Mouse (Mus musculus) stomach, postnatal 0 days (tissue): Measurements from ENCODE around the gene Prph. TPM values are rescaled to one million over a fixed set of nuclear protein-coding genes. Genes with fewer than 3 reads are reported as not detected.

Source experiments
- ATAC-seq: fragments of 200-750 bp; cut with Nextera tagmentation; 2 replicates; pipeline ENCODE4 v1.8.0; 2017; ENCODE audit not compliant: low FRiP score, low TSS enrichment
- DNase-seq: peaks from one replicate; pipeline ENCODE4 v3.0.0-alpha.2; 2016; ENCODE audit warnings: low spot score
- H3K27ac ChIP-seq: fragments of 300-500 bp; sonication (generic); replicated peaks from 2 replicates; pipeline ENCODE4 v1.5.1; 2014; ENCODE audit warnings: mild to moderate bottlenecking, control low read depth
- H3K27me3 ChIP-seq: fragments of 300-500 bp; sonication (generic); 2 replicates; pipeline ENCODE4 v1.6.1; 2014; ENCODE audit warnings: low read length; ENCODE audit not compliant: control insufficient read depth, insufficient read depth
- H3K36me3 ChIP-seq: fragments of 300-500 bp; sonication (generic); 2 replicates; pipeline ENCODE4 v1.6.1; 2014; ENCODE audit warnings: low read length, mixed read lengths; ENCODE audit not compliant: control insufficient read depth, insufficient read depth
- H3K4me1 ChIP-seq: fragments of 300-500 bp; sonication (generic); replicated peaks from 2 replicates; pipeline ENCODE4 v1.6.1; 2014; ENCODE audit warnings: antibody characterized with exemption; ENCODE audit not compliant: control insufficient read depth, insufficient read depth
- H3K4me2 ChIP-seq: fragments of 300-500 bp; sonication (generic); replicated peaks from 2 replicates; pipeline ENCODE4 v1.6.1; 2014; ENCODE audit warnings: low read depth, mild to moderate bottlenecking, control low read depth, moderate library complexity
- H3K4me3 ChIP-seq: fragments of 300-500 bp; sonication (generic); 2 replicates; pipeline ENCODE4 v1.5.1; 2014; ENCODE audit warnings: low read depth, low read length, control low read depth
- H3K9ac ChIP-seq: fragments of 300-500 bp; sonication (generic); 2 replicates; pipeline ENCODE4 v1.6.1; 2014; ENCODE audit warnings: mild to moderate bottlenecking, low read length, control low read depth, mixed read lengths
- H3K9me3 ChIP-seq: fragments of 300-500 bp; sonication (generic); 2 replicates; pipeline ENCODE4 v1.6.1; 2016; ENCODE audit warnings: low read length; ENCODE audit not compliant: control insufficient read depth
- CTCF ChIP-seq: IDR thresholded peaks from 2 replicates; pipeline ENCODE4 v1.5.1; 2016; ENCODE audit warnings: antibody characterized with exemption, low read depth, mild to moderate bottlenecking, moderate library complexity
- EP300 ChIP-seq: optimal IDR thresholded peaks from 2 replicates; pipeline ENCODE3; 2016; ENCODE audit warnings: antibody characterized with exemption
- whole genome bisulfite sequencing: fragments of 180-500 bp; shearing (Covaris S2); extraction: QIAGEN DNeasy Blood & Tissue Kit; methylation state at CpG from one replicate; pipeline ENCODE4 v1.1.7; 2014; 5-methylcytosine and 5-hydroxymethylcytosine counted together
- polyA plus RNA-seq: library from polyadenylated mRNA; unstranded; fragments of >200 nt; fragmentation: Nextera tagmentation; extraction: Ambion mirVana; gene quantifications from 2 replicates; pipeline ENCODE4 v1.2.1, GENCODE M21; 2015

Gene Prph
- polyA plus RNA-seq, 1 experiment from 2014 or later = 25.7 TPM

DNA sequence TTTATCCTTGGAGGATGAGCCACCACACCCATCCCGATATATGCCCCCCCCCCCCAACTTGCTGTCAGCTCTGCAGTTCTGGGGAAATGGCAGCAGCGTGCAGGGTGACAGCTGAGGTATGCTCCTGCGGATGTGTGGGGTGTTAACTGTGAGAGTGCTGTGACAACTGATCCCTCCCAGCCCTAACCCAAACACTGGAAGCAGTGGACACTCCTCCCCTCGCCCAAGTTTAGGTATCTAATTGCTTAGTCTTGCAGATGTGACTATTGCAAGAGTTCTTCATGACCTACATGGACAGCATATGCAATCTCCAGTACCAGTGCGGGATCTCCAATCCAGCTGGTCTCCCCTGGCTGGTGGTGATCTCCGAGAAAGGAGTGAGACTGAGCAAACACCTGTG lies 40.4 kb downstream of the Prph start:
- ATAC-seq (no peak), DNase-seq (no peak)
- Histone ChIP-seq H3K4me3 (no peak overlapping the region), H3K9me3 (no peaks in the 10 kb centered on the region), H3K36me3 (no peaks in the 10 kb centered on the region), H3K9ac (no peak overlapping the region), H3K4me1 (peaks cover 5% of the 10 kb centered on the region; the same call in 1 of the 2 replicates), H3K4me2 (no peak overlapping the region), H3K27me3 (peaks cover 25% of the 10 kb centered on the region; the same call in 1 of the 2 replicates), H3K27ac (no peak overlapping the region)
- 24% methylated on average over 6 of the region's 6 CpGs for WGBS
- no peak for TF ChIP-seq CTCF
- TF ChIP-seq EP300 = no peak

DNA sequence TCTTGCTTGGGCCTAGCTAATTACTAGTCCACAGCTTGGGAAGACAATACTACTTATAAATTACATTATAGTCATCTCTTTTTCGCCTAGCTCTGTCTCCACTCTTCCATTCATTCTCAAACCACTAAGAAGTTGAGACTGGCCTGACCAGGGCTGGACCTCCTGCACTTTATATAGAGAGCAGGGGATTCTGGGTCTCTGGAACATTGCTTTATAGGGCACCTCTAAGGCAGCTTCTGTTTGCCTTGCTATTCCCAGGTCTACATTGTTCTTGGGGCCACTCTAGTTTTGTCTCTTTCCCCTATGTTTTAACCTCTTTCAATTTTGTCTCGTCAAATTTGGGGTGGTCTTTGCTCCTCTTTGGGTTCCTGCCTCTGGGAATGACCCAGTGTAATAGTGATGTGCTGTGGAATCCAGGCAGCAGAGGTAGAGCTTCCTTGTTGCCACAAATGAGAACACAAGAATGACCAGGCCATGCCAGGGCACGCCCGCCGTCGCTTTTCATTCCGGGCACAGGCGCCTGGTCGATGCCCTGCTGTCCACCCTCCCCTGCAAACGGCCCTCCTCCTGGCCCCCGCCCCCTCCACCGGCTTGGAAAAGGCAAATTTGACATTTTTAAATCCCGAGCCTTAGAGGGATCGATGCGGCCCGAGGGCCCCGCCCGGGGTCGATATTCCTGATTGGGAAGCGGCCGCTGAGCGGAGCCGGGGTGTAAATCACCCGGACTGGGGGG lies 41.3 kb downstream of the Prph start:
- H3K4me1 ChIP-seq = peaks cover 5% of the 10 kb centered on the region; the same call in 1 of the 2 replicates
- DNase-seq (no peak), ATAC-seq (no peak)
- WGBS = 9% methylated on average over 23 of the region's 24 CpGs
- no peaks in the 10 kb centered on the region for H3K36me3 ChIP-seq
- H3K27ac ChIP-seq = no peak overlapping the region
- TF ChIP-seq EP300 (no peak), CTCF (no peak)
- no peaks in the 10 kb centered on the region for H3K9me3 ChIP-seq
- peak overlapping the region; percentile 35; the same call in 1 of the 2 replicates for H3K9ac ChIP-seq
- peaks cover 25% of the 10 kb centered on the region; the same call in 1 of the 2 replicates for H3K27me3 ChIP-seq
- peak overlapping the region; percentile 63 for H3K4me2 ChIP-seq
- peak overlapping the region; percentile 39 for H3K4me3 ChIP-seq

DNA sequence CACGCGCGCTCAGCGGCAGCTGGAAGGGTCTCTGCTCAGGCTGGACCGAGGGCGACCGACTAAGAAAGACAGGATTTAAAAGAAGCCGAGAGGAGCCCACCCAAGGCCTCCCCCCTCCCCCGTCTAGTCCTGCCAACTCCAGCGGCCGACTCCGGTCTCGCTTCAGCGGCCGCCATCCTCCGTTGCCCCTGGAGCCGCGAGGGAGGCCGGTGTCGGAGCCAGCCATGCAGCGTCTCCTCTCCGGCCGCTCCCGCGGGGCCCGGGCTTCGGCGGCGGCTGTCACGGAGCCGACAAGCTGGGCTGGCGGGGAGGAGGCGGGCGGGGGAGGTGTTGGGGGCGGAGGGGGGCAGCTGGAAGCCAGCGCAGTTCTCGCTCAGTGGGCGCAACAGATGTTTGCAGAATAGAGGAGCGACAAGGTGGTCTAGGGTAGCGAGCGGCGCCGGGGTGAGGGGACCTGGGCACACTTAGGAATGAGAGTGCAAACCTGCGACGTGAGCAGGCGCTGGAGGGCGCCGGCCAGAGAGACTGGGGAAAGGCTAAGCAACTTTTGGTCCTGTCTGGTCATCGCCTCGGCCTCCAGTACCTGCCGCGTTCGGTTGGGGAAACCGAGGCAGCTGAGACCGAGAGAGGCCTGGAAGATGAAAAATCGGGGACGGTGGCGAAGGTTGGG lies 42.0 kb downstream of the Prph start:
- H3K27me3 ChIP-seq = peaks cover 25% of the 10 kb centered on the region; the same call in 1 of the 2 replicates
- peak overlapping the region; percentile 35 for H3K9ac ChIP-seq
- H3K4me1 ChIP-seq = peaks cover 5% of the 10 kb centered on the region; the same call in 1 of the 2 replicates
- no peaks in the 10 kb centered on the region for H3K36me3 ChIP-seq
- WGBS = under 1% methylated on average over 49 of the region's 58 CpGs
- ATAC-seq (no peak), DNase-seq (peak; percentile 57)
- peak overlapping the region; percentile 39 for H3K4me3 ChIP-seq
- TF ChIP-seq EP300 = no peak
- TF ChIP-seq CTCF = no peak
- H3K4me2 ChIP-seq = peak overlapping the region; percentile 63
- no peaks in the 10 kb centered on the region for H3K9me3 ChIP-seq
- no peak overlapping the region for H3K27ac ChIP-seq

DNA sequence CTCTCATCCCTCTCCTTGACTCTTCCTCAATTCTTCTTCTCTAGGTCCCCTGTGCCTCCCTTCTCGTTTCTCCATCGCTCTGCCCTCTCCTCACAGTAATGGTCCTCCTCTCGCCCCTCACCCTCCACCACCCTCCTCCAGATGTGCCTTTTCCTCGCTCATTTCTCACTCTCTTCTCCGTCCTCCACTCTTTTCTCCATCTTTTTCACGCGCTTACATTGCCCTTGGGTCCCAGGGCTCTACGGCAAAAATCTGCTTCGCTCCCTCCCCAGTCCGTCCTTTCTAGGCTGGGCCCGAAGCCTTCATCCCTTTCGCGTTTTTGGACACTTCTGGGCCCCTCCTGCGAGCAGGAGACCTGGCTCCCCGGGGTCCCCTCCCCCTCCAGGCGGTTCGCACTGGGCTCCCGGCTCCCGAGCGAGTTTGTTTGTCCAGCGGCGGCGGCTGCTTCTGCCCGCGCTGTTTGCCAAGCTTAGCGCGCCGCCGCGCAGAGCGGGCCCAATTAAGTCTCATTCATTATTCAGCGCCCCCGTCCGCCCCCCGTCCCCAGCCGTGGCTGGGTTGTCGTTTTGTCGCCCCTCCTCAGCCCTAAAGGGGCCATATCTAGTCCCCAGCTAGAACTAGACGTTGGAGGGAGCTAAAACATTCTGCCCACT lies 43.0 kb downstream of the Prph start:
- Histone ChIP-seq H3K4me3 (peak overlapping the region; percentile 39), H3K36me3 (no peaks in the 10 kb centered on the region), H3K9ac (no peak overlapping the region), H3K4me1 (peaks cover 5% of the 10 kb centered on the region; the same call in 1 of the 2 replicates), H3K9me3 (no peaks in the 10 kb centered on the region), H3K27me3 (peaks cover 23% of the 10 kb centered on the region; the same call in 1 of the 2 replicates), H3K27ac (no peak overlapping the region), H3K4me2 (peak overlapping the region; percentile 63)
- TF ChIP-seq CTCF (no peak), EP300 (no peak)
- DNase-seq (peak; percentile 63), ATAC-seq (no peak)
- under 1% methylated on average over 39 of the region's 39 CpGs for WGBS

DNA sequence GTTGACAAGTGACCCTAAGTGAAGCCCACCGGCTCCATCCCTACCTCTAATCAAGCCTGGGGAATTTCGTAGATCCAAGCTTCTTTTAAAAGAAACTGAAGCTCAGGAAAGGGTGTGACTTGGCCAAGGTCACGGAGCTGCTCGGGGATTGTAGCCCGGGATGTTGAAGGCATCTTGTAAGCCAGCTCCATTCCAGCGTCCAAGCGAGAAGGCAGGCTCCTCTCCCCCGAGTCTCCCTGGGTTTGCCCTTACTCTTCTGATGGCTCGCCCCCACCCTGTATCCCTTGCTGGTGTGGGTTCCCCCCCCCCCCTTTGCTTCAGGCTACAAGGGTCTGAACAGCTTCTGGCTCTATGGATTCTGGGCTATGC lies 43.5 kb downstream of the Prph start:
- TF ChIP-seq EP300 (no peak), CTCF (no peak)

More for the DNA sequence above, 43.5 kb downstream of the Prph start:
- Histone ChIP-seq H3K9ac (peak overlapping the region; percentile 13; the same call in 1 of the 2 replicates), H3K27ac (no peak overlapping the region), H3K4me1 (peaks cover 5% of the 10 kb centered on the region; the same call in 1 of the 2 replicates), H3K9me3 (no peaks in the 10 kb centered on the region), H3K4me2 (peak overlapping the region; percentile 63), H3K4me3 (peak overlapping the region; percentile 39), H3K27me3 (peaks cover 20% of the 10 kb centered on the region; the same call in 1 of the 2 replicates), H3K36me3 (no peaks in the 10 kb centered on the region)
- ATAC-seq (peak; percentile 0; the same call in 1 of the 2 replicates), DNase-seq (peak; percentile 36)
- WGBS = 3% methylated on average over 9 of the region's 9 CpGs
